Mouse (Mus musculus) retina, postnatal 7 days (tissue): ENCODE measurements around the gene Ccdc190.

ENCODE experiments used
- DNase-seq: peaks from one replicate; pipeline ENCODE4 v3.0.0-alpha.2; 2012; ENCODE audit warnings: low read depth, low spot score

Gene Ccdc190

DNA sequence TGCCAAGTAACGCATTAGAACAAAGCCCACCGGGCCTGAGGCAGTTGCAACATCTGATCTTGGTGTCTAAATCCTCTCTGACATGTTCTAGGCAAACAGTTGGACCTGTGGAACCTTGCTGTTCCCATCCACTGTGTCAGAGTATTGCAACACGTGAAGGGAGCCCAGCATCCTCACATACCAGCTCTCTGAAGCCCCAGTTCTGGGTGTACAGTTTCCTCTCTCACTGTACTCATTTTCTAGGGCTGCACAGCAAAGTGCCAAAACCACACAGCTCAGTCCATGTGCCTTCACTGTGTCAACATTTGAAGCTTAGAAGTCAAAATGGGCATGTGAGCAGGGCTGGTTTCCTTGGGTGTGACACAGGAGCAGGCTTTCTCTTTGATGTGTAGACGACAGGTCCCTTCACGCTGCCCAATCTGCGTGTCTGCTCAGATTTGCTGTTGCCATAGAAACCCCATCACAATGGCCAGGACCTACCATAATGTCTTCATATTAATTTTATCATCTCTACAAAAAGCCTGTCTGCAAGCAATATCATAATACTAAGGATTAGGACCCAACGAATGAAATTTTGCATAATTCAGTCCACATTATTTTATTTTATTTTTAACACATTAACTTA is 3.8 kb downstream of the Ccdc190 start:
- DNase-seq, result no peak

- DNase-seq, result peak; percentile 39
These were observed 5.7 kb downstream of the Ccdc190 start for GRCm38 (mm10) chr1:169934005-169934725.

- DNase-seq, result peak; percentile 33
These were observed 10.9 kb downstream of the Ccdc190 start for GRCm38 (mm10) chr1:169939345-169939744.

- DNase-seq, result no peak
These were observed 17.6 kb downstream of the Ccdc190 start for GRCm38 (mm10) chr1:169946004-169946403.

DNA sequence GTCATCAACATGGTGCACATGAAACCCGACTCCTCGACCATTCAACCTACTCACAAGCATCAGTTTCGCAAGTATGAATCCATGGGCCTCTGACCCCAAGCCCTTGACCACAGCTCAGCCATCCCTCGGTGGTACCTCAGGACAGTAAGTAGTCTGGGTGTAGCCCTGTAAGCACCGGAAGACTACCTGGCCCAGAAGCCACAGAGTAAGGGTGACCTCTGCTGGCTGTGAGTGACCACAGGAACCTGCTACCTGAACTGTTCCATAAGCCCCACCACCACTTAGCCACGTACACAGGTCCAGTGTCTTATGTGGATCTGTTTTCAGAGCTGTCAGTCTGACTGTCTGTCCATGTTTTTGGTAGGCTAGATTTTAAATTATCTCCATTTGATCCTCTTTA is 19.2 kb downstream of the Ccdc190 start:
- DNase-seq, result no peak

GRCm38 (mm10) chr1:169948280-169948679 is 19.8 kb downstream of the Ccdc190 start:
- DNase-seq, result no peak

- no peak for DNase-seq
These were observed 20.4 kb downstream of the Ccdc190 start for GRCm38 (mm10) chr1:169948866-169949265.

DNA sequence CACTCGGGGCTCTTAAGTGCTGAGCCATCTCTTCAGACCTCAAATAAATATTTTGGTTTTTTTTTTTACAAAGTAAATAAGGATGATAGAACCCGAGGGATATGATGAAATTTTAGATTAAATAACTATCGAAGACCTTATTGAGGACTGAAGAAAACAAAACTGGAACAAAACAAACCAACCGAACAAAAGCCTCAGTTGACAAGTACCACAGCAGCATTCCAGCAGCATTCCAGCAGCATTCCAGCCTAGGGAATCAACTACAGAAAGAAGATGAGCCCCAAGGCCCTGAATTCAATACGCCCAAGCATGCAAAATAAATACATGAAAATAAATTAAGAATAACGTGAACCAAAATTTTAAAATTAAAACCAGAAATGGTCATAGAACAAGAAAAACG is 21.5 kb downstream of the Ccdc190 start:
- DNase-seq, result no peak

DNA sequence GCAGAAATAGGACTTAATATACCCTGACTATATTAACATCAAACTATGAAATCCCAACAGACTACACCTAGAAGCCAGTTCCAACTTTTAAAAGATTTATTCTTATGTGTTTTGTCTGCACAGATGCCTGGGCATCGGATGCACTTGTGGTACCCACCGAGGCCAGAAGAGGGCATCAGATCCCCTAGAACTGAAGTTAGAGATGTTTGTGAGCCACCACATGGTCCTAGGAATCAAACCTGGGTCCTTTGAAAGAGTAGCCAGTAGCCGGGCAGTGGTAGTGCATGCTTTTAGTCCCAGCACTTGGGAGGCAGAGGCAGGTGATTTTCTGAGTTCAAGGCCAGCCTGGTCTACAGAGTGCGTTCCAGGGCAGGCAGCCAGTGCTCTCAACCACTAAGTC is 22.2 kb downstream of the Ccdc190 start:
- DNase-seq, result no peak

GRCm38 (mm10) chr1:169951561-169951960 is 23.1 kb downstream of the Ccdc190 start:
- no peak for DNase-seq

DNA sequence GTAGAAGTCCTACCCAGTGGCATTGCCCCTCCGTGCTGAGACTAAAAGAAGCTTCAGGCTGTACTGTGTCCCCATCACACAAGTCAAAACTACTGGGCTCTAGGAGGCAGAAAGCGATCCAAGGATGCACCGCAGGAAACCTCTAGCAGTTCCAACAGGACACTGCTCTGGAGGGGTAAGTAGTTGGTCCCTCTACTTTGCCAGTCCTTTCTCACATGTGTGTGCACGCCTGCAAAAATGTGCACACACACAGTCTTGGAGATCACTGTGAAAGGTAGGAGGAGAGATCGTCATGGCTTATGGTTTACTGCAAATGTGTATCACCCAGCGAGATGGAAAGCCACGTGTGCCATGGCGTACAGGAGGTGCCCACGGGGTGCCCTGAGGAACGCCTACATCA is 24.2 kb downstream of the Ccdc190 start:
- no peak for DNase-seq

DNA sequence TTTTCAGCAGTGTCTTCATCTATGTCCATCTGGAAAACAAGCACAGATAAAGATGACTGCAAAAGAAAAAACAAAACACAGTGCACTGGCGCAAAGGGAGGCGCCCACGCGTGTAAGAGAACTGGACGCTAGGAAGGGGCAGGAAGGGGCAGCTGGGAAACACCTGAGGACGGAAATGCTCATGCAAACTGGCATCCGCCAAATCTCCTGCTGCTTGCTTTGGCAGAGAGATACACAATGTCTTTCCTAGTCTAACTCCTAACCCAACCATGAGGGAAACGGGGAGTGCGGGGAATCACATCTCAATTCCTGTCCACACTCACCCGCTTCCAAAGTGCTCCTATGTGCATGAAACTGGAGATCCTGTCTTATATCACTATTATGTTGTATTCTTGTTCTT is 24.7 kb downstream of the Ccdc190 start:
- no peak for DNase-seq

GRCm38 (mm10) chr1:169968792-169969515 is 40.5 kb downstream of the Ccdc190 start, which contains the start of gene Hsd17b7:
TSS of gene Hsd17b7 (minus strand) at chr1:169969241.
- DNase-seq, result peak; percentile 95

- no peak for DNase-seq
These were observed 41.1 kb downstream of the Ccdc190 start for GRCm38 (mm10) chr1:169969516-169969886.

DNA sequence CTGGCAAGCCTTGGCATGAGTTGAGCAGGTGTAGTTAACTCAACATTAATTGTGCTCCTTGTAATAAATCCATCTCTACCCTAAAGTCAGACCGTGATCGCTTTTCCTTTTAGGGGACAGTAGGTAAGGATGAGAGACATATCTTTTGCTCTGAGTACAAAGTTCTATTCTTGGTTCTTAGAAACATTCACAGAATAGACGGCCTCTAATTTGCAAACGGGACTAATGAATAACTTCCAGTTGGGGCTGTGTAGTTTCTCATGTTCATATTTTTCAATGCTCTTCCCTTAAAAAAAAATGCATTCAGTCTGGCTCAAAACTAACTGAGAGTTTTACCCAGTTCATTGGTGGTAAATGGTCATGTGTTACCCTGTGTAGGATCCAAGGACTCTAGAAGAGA is 42.5 kb downstream of the Ccdc190 start:
- DNase-seq, result no peak

- DNase-seq, result no peak
These were observed 43.5 kb downstream of the Ccdc190 start for GRCm38 (mm10) chr1:169971998-169972397.

DNA sequence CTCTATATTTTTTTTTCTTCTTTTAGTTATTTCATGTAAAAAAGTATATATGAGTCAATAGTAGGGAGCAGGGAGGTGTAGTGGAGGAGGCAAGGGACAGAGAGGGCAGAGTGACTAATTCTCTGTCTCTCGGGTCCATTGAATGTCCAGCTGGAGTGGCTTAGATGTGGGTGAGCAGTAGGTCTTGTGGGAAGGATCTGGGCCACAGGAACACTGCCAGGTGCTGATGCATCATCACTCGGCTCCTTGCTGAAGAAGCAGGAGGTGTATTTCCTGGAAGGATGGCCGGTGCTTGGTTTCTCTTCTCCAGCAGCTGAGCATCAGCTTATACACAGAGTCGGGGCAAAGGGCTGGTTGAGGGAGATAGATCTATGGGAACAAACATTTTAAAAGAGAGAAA is 49.2 kb downstream of the Ccdc190 start:
- no peak for DNase-seq
